Mouse (Mus musculus) cerebellum, adult 2 months (tissue): ENCODE data around the gene Rps15. TPM values are rescaled to one million over a fixed set of nuclear protein-coding genes. Genes with fewer than 3 reads are reported as not detected.

ENCODE experiments used
- DNase-seq, 2 experiments: peaks; one replicate each; pipeline ENCODE4 v3.0.0; 2021
- H3K27ac ChIP-seq: fragments of 200-500 bp; 2 replicates; pipeline ENCODE4 v1.5.1; 2012; ENCODE audit warnings: low read length, control low read depth, inconsistent platforms; ENCODE audit not compliant: insufficient read depth
- H3K27me3 ChIP-seq: fragments of 200-500 bp; 2 replicates; pipeline ENCODE4 v1.6.1; 2012; ENCODE audit warnings: inconsistent platforms, mild to moderate bottlenecking, low read length, moderate library complexity; ENCODE audit not compliant: control insufficient read depth, insufficient read depth
- H3K4me1 ChIP-seq: fragments of 200-500 bp; 2 replicates; pipeline ENCODE4 v1.6.1; 2011; ENCODE audit warnings: low read length; ENCODE audit not compliant: control insufficient read depth, insufficient read depth
- H3K4me3 ChIP-seq: fragments of 200-500 bp; replicated peaks from 2 replicates; pipeline ENCODE3; 2011; ENCODE audit warnings: mild to moderate bottlenecking, low read depth, low read length, control low read depth; ENCODE audit not compliant: insufficient read depth
- CTCF ChIP-seq: fragments of 200-500 bp; IDR thresholded peaks from 2 replicates; pipeline ENCODE4 v1.5.1; 2011; ENCODE audit warnings: low read depth, mild to moderate bottlenecking, control low read depth, low read length, moderate library complexity, borderline replicate concordance; ENCODE audit not compliant: insufficient read depth
- POLR2A ChIP-seq: fragments of 200-500 bp; IDR thresholded peaks from 2 replicates; pipeline ENCODE4 v1.6.1; 2011; ENCODE audit warnings: low read length, control low read depth, borderline replicate concordance; ENCODE audit not compliant: insufficient read depth
- whole genome bisulfite sequencing: fragments of 180-500 bp; shearing (Covaris S2); methylation state at CpG from one replicate; pipeline ENCODE4 v1.1.7; 2018; 5-methylcytosine and 5-hydroxymethylcytosine counted together
- polyA plus RNA-seq: library from polyadenylated mRNA; depleted of rRNA; stranded (reverse); fragments of >200 nt; gene quantifications from 2 replicates; pipeline ENCODE4 v1.2.3, GENCODE M21; 2012; rRNA removed

Gene Rps15
- polyA plus RNA-seq, 1 experiment, result 1,454 TPM

- no peak for DNase-seq
- WGBS, result 2% methylated on average over 29 of the region's 33 CpGs
- no peak overlapping the region for H3K27ac ChIP-seq
These were observed 50.6 kb downstream of the Rps15 start for GRCm38 (mm10) chr10:80342749-80343424.

GRCm38 (mm10) chr10:80343425-80343895, 51.2 kb downstream of the Rps15 start:
- TF ChIP-seq POLR2A (no peak), CTCF (no peak)
- WGBS, result 44% methylated on average over 13 of the region's 13 CpGs
- Histone ChIP-seq H3K27me3 (no peaks in the 10 kb centered on the region; the same call in 1 of the 2 replicates), H3K27ac (no peak overlapping the region), H3K4me1 (peaks cover 11% of the 10 kb centered on the region), H3K4me3 (no peak overlapping the region)
- no peak for DNase-seq

More at GRCm38 (mm10) chr10:80342749-80343424, 50.6 kb downstream of the Rps15 start:
- no peak overlapping the region for H3K4me3 ChIP-seq
- TF ChIP-seq CTCF (no peak), POLR2A (no peak)
- H3K27me3 ChIP-seq, result no peaks in the 10 kb centered on the region; the same call in 1 of the 2 replicates
- H3K4me1 ChIP-seq, result peaks cover 8% of the 10 kb centered on the region

Other genes with a start within 250 kb of the Rps15 start
- 888 and 964 TPM in 2 replicates for gene Gpx4, start 245.3 kb upstream of the Rps15 start, polyA plus RNA-seq
- 25.4 and 28.9 TPM in 2 replicates for gene Sbno2, start 186.9 kb upstream of the Rps15 start, polyA plus RNA-seq
- gene Stk11, start 176.7 kb upstream of the Rps15 start, polyA plus RNA-seq, result 110 and 112 TPM in 2 replicates
- gene Atp5d, start 153.8 kb upstream of the Rps15 start, polyA plus RNA-seq, result 736 and 758 TPM in 2 replicates
- 147 and 151 TPM in 2 replicates for gene Cbarp, start 151.6 kb upstream of the Rps15 start, polyA plus RNA-seq
- gene Midn, start 144.2 kb upstream of the Rps15 start, polyA plus RNA-seq, result 26.1 and 26.5 TPM in 2 replicates
- gene Cirbp, start 126.5 kb upstream of the Rps15 start, polyA plus RNA-seq, result 240 and 261 TPM in 2 replicates
- gene 1600002K03Rik, start 119.5 kb upstream of the Rps15 start, polyA plus RNA-seq, result 16.4 and 18.0 TPM in 2 replicates
- gene Efna2, start 113.0 kb upstream of the Rps15 start, polyA plus RNA-seq, result 10.2 and 10.7 TPM in 2 replicates
- 41.1 and 42.5 TPM in 2 replicates for gene Mum1, start 66.0 kb upstream of the Rps15 start, polyA plus RNA-seq
- gene Ndufs7, start 43.3 kb upstream of the Rps15 start, polyA plus RNA-seq, result 668 and 680 TPM in 2 replicates
- gene Gamt, start 31.4 kb upstream of the Rps15 start, polyA plus RNA-seq, result 52.9 and 54.5 TPM in 2 replicates
- gene Dazap1, start 31.0 kb upstream of the Rps15 start, polyA plus RNA-seq, result 90.2 and 92.7 TPM in 2 replicates
- 67.1 and 69.1 TPM in 2 replicates for gene Apc2, start 3.5 kb downstream of the Rps15 start, polyA plus RNA-seq
- 49.7 and 51.1 TPM in 2 replicates for gene 2310011J03Rik, start 28.1 kb downstream of the Rps15 start, polyA plus RNA-seq
- 13.7 and 14.1 TPM in 2 replicates for gene Pcsk4, start 37.0 kb downstream of the Rps15 start, polyA plus RNA-seq
- gene Reep6, start 37.5 kb downstream of the Rps15 start, polyA plus RNA-seq, result 9.0 and 10.3 TPM in 2 replicates
- gene Adamtsl5, start 56.0 kb downstream of the Rps15 start, polyA plus RNA-seq, result 7.9 and 10.8 TPM in 2 replicates
- gene Plk5, start 64.0 kb downstream of the Rps15 start, polyA plus RNA-seq, result 145 and 151 TPM in 2 replicates
- gene Mex3d, start 95.2 kb downstream of the Rps15 start, polyA plus RNA-seq, result 16.1 and 16.2 TPM in 2 replicates
- gene Mbd3, start 107.1 kb downstream of the Rps15 start, polyA plus RNA-seq, result 193 and 199 TPM in 2 replicates
- gene Uqcr11, start 114.4 kb downstream of the Rps15 start, polyA plus RNA-seq, result 1,410 and 1,545 TPM in 2 replicates
- gene Tcf3, start 141.2 kb downstream of the Rps15 start, polyA plus RNA-seq, result 34.2 and 38.8 TPM in 2 replicates
- gene Onecut3, start 202.4 kb downstream of the Rps15 start, polyA plus RNA-seq, result 0.36 and 0.46 TPM in 2 replicates
- gene Atp8b3, start 246.7 kb downstream of the Rps15 start, polyA plus RNA-seq, result 0.30 and 0.52 TPM in 2 replicates